Mouse (Mus musculus): ENCODE measurements around the gene Ptger2.

DNA sequence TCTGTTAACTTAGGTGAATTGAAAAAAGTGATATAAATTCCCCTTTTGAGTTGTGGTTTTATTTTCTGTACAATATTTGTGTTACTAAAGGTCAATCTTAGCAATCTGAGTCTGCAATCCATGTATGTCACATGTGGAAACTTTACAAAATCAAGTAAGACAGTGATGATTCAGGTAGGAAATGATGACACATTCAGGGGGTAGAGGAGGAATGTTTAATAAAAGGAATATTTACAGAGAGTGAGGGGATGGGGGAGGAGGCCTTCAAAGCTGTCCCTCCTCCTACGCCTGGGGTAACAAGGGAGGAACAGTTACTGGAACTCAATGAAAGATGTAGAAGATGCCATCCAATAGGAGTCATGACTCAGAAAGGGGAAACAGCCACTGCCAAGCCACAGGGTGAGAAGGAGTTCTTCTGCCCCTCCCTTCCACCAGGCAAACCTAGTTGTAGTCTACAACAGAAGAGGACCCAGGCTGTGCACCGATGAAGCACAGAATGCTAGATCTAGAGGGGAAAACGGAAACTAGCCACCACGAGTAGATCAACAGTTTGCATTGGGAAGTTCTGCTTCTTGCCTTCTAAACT lies 17.8 kb downstream of the Ptger2 start:
- TF ChIP-seq CTCF (IDR thresholded peaks at IDR 0.05; ENCODE audit: insufficient read depth, low read length) (no peak), POLR2A (IDR thresholded peaks at IDR 0.05; ENCODE audit: borderline replicate concordance, extremely low read depth, low read depth, low read length) (no peak)
